Mouse (Mus musculus) lung, postnatal 4 days (tissue): Measurements from ENCODE around the gene C1qa.

Source experiments
- DNase-seq, 2 experiments: peaks; one replicate each; pipeline ENCODE4 v3.0.0; 2021

Gene C1qa

DNA sequence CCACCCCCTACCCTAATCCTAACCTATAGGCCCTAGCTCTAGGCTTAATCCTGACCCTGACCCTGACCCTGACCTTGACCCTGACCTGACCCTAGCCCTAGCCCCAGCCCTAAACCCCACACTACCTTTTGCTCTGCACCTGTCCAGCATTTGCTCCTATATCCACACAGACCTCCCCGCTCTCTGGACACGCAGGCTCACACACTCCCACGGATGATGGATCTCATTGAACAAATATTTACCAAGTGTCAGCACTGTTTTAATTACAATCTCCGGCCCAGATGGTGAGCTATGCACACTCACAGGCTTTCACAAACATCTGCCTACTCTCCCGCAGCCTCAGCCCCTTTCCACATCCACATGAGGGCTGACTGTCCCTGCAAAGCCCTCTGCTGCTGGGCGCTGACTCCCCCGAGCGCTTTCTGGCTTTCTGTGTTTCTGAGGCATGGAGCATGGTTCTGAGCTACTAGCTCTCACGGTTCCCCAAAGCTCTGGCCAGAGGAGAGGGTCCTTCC, 462 bp downstream of the C1qa start:
- DNase-seq: no peak

DNA sequence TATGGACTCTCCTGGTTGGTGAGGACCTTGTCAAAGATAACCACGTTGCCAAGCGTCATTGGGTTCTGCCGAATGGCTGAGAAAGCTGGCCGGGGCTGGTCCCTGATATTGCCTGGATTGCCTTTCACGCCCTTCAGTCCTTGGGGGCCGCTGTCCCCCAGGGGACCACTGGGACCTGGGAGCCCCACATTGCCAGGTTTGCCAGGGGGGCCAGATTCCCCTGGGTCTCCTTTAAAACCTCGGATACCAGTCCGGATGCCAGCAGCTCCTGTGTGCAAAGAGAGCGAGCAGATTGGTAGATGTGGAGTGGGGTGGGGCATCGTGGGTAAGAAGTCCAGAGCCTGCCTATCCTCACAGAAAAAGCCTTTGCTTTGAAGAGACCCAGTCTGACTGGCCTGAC, 2.1 kb downstream of the C1qa start:
- DNase-seq: no peak

GRCm38 (mm10) chr4:136895861-136896260, 2.7 kb downstream of the C1qa start:
- no peak for DNase-seq

GRCm38 (mm10) chr4:136894821-136895220, 3.8 kb downstream of the C1qa start:
- no peak for DNase-seq

DNA sequence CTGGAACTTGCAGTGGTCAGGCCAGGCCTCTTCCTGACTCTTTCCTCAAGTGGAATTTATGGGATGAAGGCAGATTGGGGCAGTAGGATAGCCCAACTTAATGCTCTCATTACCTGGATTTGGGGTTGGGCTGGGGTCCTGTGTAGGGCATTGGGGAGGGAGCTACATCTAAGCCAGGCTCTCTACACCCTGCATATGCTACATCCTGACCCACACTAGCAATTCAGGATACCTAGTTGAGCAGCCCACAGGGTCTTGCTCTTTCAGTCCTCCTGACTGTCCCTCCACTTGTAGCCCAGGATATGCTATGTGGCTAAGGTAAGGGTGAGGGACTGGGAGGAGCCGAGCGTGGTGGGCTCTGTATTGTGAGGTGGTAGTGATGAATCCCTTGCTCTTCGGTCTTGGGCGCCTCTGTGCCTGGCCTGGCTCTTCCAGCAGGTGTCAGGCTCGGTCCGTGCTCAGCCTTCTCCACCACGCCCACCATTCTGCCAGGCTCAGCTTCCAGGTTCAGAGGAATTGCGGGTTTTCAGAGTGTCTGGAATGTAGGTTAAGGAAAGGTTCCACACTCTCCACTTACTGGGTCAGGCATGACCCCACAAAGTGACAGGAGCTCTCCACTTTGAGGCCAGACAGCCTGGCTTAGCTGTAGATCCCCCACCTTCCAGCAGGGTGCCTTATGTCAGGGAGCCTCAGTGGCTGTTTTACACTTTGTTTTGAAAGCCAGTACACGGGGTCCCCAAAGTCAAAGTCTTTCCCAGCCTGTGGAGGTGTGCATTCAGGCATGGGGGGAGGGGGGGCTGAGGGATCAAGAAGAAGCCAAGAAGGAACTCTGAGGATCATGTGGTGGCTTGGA, 4.7 kb downstream of the C1qa start:
- DNase-seq: no peak

GRCm38 (mm10) chr4:136892811-136893210, 5.8 kb downstream of the C1qa start, which contains the start of gene C1qc:
C1qc (minus strand) TSS chr4:136893065.
- DNase-seq: no peak

- no peak for DNase-seq
Measured at GRCm38 (mm10) chr4:136892371-136892770, 6.2 kb downstream of the C1qa start.

GRCm38 (mm10) chr4:136891115-136891514, 7.5 kb downstream of the C1qa start:
- DNase-seq: no peak

DNA sequence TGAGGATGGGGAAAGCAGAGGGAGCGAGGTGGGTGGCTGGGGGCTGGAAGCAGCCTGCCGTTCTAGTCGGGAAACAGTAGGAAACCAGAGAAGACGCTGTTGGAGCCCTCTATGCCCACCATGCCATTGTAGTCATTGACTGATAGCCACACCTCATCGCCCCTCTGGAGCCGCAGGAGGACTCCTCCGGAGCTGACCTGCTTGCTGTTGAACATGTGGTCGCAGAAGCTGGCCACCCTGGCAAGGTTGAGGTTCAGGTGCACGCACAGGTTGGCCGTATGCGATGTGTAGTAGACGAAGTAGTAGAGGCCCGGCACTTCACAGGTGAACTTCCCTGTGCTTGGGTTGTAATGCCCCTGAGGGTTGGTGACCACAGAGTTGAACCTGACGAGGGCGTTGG, 8.6 kb downstream of the C1qa start:
- DNase-seq: no peak

DNA sequence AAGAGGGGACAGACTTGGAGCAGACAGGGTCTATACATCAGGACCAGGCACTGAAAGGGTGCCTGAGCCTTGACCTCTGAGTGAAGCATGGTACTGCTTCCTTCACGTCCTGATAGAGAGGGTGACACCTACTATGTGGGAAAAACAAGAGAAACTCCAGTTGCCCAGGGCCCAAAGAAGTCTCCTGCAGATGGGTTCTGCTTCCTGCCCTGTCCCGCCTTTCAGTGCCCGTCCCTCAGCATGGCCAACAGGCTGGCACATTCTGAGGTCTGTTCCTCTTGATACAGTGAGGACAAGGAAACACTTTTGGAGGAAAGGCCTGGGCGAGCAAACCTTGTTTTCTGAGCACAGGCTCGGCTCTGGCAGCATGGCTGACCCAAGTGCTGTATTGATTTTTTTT, 10.9 kb downstream of the C1qa start:
- no peak for DNase-seq

DNA sequence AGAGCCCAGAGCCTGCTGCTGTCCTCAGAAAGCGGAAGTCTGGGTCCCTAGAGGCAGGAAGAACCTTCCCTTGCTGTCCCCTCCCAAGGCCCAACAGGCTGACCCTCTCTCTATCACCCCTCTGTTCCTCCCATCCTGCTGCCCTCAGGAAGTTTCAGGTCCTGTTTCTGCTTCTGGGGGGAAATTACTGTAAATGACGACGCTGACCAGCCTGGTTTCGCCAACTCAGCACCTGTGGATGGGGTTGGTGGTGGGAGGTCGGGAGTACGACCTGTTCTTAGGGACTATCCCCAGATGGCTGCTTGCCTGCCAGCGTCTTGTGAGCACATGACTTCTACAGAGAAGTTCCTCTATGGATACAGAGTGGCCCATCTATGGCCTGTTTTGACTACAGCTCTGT, 12.5 kb downstream of the C1qa start, which contains the start of gene C1qb:
Gene C1qb, minus strand, starts transcription at position 87 of the 400 bp plus-strand sequence.
- no peak for DNase-seq

DNA sequence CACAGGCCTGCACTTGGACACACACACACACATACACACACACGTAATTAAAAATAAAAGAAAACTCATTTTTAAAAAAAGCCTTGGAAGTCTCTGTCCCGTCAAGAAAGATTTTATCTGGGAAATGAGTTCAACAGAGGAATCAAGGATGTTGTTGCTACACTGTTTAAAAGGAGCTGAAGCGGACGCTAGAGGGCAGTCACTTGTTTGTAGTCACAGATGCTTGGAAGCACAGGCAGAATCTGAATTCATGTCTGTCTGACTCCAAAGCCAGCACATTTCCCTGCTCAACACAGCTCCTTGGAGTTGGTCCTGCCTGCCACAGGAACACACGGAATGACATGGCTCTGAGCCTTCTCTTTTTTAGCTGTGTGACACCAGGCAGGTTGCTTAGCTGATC, 20.0 kb downstream of the C1qa start:
- DNase-seq: no peak

DNA sequence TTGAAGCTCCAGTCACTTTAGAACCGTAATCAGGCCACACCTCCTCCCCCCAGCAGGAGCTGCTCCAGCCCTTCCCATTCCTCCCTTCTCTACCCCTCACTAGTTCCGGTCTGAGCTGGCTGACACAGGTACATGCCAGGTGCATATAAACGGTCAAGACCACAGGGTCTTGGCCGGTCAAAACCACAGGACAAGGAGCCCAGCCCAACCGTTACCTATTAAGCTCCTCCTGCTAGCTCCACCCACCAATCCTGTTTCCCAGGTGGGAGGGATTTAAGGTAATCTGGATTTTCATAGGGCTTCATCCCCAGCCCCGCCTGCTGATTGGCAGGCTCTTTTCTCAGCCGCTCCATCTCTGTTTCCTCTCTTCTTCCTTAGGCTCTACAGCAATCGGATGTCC, 20.4 kb downstream of the C1qa start:
- DNase-seq: no peak

DNA sequence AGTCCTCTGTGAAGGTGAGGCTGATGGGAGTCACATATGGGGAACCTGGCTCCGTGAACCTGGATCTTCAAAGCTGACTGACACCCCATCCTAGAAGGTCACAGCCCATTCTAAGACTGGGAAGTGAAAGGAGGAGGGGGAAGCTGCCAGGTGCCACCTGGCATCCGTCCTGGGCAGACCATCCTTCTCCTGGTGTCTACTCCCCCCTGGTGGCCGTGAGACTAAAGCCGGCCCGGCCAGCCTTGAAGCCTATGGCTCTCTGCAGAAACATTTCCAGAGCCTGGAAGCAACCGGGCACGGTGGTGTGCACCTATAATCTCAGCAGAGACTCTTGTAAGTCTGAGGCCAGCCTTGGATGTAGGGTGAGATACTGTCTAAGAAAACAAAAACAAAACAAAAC, 21.6 kb downstream of the C1qa start:
- DNase-seq: peak in 1 of 2 experiments; percentile 37

DNA sequence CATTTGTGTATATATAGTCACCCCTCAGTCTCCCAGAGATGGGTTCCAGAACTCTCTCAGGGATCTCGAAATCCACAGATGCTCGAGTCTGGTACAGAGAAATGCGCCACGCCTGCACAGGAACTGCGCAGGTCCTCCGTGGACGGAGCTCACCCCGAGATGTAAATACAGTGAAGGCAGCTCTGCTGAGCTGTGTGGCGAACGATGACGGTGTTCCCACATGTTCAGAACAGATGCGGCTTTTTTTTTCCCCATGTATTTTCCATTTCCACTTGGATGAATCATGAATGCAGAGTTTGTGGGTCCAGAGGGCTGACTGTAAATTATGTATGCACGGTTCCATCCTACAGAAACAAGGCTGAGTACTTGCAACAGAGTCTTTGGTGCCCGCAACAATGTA, 23.6 kb downstream of the C1qa start:
- DNase-seq: no peak

DNA sequence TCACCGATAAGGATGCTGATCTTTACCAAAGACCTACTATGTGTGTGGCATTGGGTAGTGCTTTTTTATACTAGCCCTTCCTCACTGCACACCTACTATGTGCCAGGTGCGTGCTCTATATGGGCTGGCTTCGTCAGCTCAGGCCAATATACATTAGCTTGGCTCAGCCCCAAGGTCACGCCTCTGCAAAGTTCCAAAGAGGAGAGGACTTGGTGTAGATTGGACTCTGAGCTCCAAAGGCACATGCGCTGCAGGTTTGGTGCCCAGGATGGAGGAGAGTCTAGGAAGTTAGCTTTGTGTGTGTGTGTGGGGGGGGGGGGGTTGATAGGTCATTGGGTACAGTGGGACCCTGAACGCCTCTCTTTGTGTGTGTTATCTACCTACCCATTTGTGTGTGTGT, 30.2 kb downstream of the C1qa start:
- DNase-seq: no peak

DNA sequence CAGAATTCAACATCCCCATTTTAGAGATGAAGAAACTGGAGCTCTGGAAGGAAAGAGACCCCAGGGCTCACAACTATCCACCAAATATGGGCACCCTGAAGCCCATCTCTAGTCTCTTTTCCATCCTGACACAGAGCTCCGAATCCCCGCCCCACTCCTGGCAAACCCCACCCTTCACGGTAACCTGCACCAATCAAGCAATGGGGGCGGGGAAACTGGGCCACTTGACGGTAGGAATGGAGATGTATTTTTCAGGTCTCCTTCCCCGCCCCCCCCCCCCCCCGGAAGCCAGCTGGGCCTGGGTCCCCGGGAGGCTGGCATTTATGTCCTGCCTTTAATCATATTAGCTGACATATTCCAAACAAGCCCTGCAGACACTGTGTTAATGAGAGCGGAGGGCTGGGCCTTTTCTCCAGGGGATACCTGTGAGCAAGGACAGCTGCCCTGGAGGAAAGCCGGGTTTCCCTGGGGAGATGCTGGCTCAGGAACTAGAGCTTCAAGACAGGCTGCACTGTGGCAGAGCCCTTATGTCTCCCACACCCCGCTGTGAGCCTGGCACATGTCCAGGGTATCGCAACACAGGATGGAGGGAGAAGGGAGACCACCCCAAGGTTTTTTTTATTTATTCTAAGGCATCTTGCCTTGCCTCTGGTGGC, 30.8 kb downstream of the C1qa start:
- DNase-seq: peak in 1 of 2 experiments; percentile 46

GRCm38 (mm10) chr4:136865531-136865930, 33.1 kb downstream of the C1qa start:
- no peak for DNase-seq

DNA sequence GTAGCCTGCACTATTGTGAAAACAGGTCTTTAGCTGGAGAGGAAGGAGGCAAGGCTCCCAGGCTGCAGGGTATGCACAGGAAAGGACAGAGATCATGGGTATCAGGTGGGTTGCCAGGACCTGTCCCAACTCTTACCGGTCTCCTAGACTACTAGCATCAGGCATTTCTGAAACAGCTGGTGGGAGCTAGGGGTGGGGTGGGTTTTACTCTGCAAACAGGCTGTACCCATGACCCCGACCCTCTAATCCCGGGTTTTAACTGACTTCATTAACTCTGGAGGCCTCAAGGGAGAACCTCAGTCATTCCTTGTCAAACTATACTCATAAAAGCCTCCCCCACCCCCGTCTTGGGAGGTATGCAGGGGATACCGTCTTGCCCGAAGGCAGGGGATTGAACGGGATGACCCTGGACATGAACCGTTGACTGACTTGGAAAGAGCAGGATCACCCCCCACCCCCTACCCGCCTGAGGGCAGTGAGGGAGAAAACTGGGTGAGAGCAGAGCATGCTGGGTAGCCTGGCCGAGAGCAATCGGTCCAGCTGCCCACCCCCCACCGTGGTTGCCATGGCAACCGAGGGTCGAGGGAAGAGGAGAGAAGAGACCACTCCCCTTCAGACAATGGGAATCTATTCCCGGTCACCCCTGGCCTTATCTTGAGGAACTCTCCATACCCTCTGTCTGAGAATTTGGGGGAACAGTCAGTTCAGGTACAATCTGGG, 33.7 kb downstream of the C1qa start:
- DNase-seq: no peak

DNA sequence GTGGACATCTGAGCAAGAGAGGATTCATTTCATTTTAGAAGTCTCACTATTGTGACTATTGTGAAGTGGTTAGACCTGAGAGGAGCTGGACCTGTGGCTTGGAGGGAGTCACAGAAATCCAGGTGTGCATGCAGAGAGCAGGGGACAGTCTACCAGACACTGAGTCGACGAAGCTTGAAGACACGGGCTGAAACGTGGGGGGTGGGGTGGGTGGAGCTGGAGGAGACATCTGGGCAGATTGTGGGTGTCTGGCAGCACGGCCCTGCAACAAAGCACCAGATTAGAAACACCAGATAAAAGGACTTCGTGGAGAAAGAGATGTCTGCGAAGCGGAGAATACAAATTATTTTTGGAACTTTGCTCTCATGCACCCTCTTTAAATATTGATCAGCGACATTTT, 35.1 kb downstream of the C1qa start:
- DNase-seq: no peak

DNA sequence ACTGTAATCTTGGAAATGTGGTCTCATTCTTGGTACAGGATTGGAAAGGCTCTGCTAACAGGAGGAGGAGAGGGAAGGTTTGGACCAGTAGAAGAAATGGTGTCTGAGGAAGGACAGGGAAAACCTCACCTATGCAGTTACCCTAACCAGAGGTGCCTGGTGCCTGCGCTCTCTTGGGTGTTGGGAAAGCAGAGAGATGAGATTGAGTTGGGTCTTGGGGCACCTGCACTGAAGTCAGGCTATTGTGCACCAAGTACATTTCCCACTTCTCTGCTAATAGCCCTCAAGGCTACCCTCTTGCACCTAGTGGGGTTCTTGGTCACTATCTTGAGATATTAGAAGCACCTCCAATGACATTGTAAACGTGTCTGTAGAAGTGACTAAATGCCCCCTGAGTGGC, 36.2 kb downstream of the C1qa start:
- no peak for DNase-seq

- DNase-seq: no peak
Measured at GRCm38 (mm10) chr4:136861806-136862205, 36.8 kb downstream of the C1qa start.

DNA sequence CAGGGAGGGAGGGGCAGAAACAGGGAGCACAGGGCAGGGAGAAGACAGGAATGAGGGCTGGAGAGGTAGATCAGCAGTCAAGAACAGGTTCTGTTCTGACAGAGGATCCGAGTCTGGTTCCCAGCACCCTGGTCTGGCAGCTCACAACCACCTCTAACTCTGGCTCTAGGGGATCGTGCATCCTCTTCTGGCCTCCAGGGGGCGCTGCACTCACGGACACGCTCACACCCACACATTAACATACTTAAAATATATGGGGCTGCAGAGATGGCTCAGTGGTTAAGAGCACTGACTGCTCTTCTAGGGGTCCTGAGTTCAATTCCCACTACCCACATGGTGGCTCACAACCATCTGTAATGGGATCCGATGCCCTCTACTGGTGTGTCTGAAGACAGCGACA, 38.6 kb downstream of the C1qa start:
- no peak for DNase-seq

GRCm38 (mm10) chr4:136855081-136855480, 43.5 kb downstream of the C1qa start:
- no peak for DNase-seq
